Mouse (Mus musculus) midbrain, embryonic 11.5 days (tissue): ENCODE measurements at regions not wholly inside any gene's neighbourhood (a gene's known extent, or its start where the extent isn't known, plus 50 kb on each side); places are given as distances from the start of the nearest gene placed in this dataset.
A peak's percentile ranks its signal among the peaks of the same experiment; 100 is the strongest.

Experiments
- ATAC-seq: fragments of 200-750 bp; cut with Nextera tagmentation; 2 replicates; pipeline ENCODE4 v1.8.0; 2017; ENCODE audit warnings: moderate TSS enrichment, moderate library complexity; ENCODE audit not compliant: low FRiP score
- DNase-seq: peaks from one replicate; pipeline ENCODE4 v3.0.0; 2015; ENCODE audit warnings: low spot score; ENCODE audit errors: missing footprints
- H3K27ac ChIP-seq: fragments of 300-500 bp; sonication (generic); 2 replicates; pipeline ENCODE4 v1.5.1; 2014; ENCODE audit warnings: low read depth, low read length
- H3K27me3 ChIP-seq: fragments of 300-500 bp; sonication (generic); 2 replicates; pipeline ENCODE4 v1.6.1; 2014; ENCODE audit warnings: mild to moderate bottlenecking, low read length, moderate library complexity, mixed read lengths; ENCODE audit not compliant: control insufficient read depth, insufficient read depth
- H3K36me3 ChIP-seq: fragments of 300-500 bp; sonication (generic); 2 replicates; pipeline ENCODE4 v1.6.1; 2014; ENCODE audit warnings: mild to moderate bottlenecking, low read length, moderate library complexity, mixed read lengths; ENCODE audit not compliant: control insufficient read depth, insufficient read depth
- H3K4me1 ChIP-seq: fragments of 300-500 bp; sonication (generic); 2 replicates; pipeline ENCODE4 v1.6.1; 2014; ENCODE audit warnings: low read length; ENCODE audit not compliant: control insufficient read depth, insufficient read depth
- H3K4me2 ChIP-seq: fragments of 300-500 bp; sonication (generic); 2 replicates; pipeline ENCODE4 v1.6.1; 2014; ENCODE audit warnings: mild to moderate bottlenecking, moderate library complexity
- H3K4me3 ChIP-seq: fragments of 300-500 bp; sonication (generic); 2 replicates; pipeline ENCODE4 v1.5.1; 2014; ENCODE audit warnings: low read depth, low read length
- H3K9ac ChIP-seq: fragments of 300-500 bp; sonication (generic); 2 replicates; pipeline ENCODE4 v1.6.1; 2014; ENCODE audit warnings: low read length
- H3K9me3 ChIP-seq: fragments of 300-500 bp; sonication (generic); 2 replicates; pipeline ENCODE4 v1.6.1; 2016; ENCODE audit warnings: low read length; ENCODE audit not compliant: control insufficient read depth
- WGBS: fragments of 180-500 bp; shearing (Covaris S2); extraction: QIAGEN DNeasy Blood & Tissue Kit; methylation state at CpG from one replicate; pipeline ENCODE4 v1.1.7; 2014; 5-methylcytosine and 5-hydroxymethylcytosine counted together

- DNase-seq, result no peak
- H3K4me1 ChIP-seq, result no peaks in the 10 kb centered on the region
- no peak overlapping the region for H3K9ac ChIP-seq
- no peak for ATAC-seq
- H3K36me3 ChIP-seq, result no peaks in the 10 kb centered on the region
- H3K4me3 ChIP-seq, result no peak overlapping the region
- WGBS, result 71% methylated on average over 2 of the region's 2 CpGs
- H3K27ac ChIP-seq, result no peak overlapping the region
- no peak overlapping the region for H3K4me2 ChIP-seq
- no peaks in the 10 kb centered on the region for H3K27me3 ChIP-seq
- H3K9me3 ChIP-seq, result no peaks in the 10 kb centered on the region
Observed at GRCm38 (mm10) chr11:48398032-48398431, 402.1 kb upstream of the Rack1 start.

DNA sequence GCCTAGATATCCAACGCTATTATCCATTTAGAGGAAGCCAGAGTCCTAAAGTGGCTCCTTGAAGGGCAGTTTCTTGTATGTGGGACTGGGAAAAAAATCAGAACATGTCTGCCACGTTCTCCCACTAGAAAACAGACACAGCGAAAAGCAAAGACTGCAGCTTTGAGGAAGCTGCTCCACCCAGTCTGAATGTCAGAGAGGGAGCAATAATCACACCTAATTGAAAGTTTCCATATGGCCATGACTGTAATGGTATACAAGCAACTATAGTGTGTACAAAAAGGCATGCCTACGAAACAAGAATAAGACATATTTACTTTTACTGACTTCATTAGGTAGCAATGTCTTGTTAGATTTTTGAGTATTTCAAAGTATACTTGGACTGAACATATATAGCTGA lies 392.7 kb upstream of the Sgcd start:
- 82% methylated on average over 4 of the region's 4 CpGs for WGBS
- no peak overlapping the region for H3K27ac ChIP-seq
- H3K4me2 ChIP-seq, result no peak overlapping the region
- ATAC-seq (no peak), DNase-seq (no peak)
- no peaks in the 10 kb centered on the region for H3K27me3 ChIP-seq
- H3K9ac ChIP-seq, result no peak overlapping the region
- H3K9me3 ChIP-seq, result no peaks in the 10 kb centered on the region
- H3K36me3 ChIP-seq, result no peaks in the 10 kb centered on the region
- no peak overlapping the region for H3K4me3 ChIP-seq
- H3K4me1 ChIP-seq, result peaks cover 4% of the 10 kb centered on the region

- H3K4me2 ChIP-seq, result no peak overlapping the region
- H3K27me3 ChIP-seq, result no peaks in the 10 kb centered on the region
- no peaks in the 10 kb centered on the region for H3K36me3 ChIP-seq
- no peak overlapping the region for H3K27ac ChIP-seq
- H3K4me1 ChIP-seq, result peaks cover 4% of the 10 kb centered on the region
- ATAC-seq, result no peak
- H3K4me3 ChIP-seq, result no peak overlapping the region
- DNase-seq, result peak; percentile 77
- 47% methylated on average over 4 of the region's 4 CpGs for WGBS
- H3K9ac ChIP-seq, result no peak overlapping the region
- H3K9me3 ChIP-seq, result no peaks in the 10 kb centered on the region
Observed at GRCm38 (mm10) chr11:48378044-48378443, 389.3 kb upstream of the Sgcd start.

GRCm38 (mm10) chr11:48377269-48377668 lies 388.5 kb upstream of the Sgcd start:
- Histone ChIP-seq H3K27me3 (no peaks in the 10 kb centered on the region), H3K9ac (no peak overlapping the region), H3K27ac (no peak overlapping the region), H3K4me3 (no peak overlapping the region), H3K4me1 (peaks cover 4% of the 10 kb centered on the region), H3K9me3 (no peaks in the 10 kb centered on the region), H3K36me3 (no peaks in the 10 kb centered on the region), H3K4me2 (no peak overlapping the region)
- DNase-seq, result peak; percentile 79
- ATAC-seq, result peak; percentile 58; the same call in 1 of the 2 replicates

DNA sequence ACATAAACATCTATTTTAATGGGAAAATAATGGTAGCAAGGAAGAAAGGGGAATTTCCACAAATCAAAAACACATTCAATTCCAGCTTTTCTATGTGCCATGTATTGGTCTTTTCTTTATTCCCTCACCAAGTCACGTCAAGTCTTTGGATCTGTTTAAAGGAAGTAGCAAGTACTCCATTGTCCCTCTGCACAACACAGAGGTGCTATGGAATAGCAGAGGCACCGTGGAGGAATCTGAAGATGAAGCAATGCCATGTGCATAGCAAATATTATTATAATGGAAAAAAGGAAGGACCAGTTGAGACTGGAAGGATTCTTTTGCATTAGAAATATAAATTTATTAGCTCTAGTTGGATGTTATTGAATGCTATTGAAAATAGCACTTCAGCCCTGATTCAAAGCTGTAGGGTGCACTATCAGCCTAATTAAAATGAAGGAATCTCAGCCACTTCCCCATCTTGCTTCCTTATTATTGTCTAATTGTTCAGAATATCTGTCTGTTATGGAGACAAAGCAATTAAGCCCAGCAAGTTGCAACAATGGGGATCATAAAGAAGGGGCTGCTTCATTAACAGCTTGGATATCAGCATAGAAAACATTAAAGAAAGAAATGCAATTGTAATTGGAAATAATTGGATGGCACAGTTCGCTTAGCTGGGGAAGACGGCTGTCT lies 362.7 kb upstream of the Sgcd start:
- Histone ChIP-seq H3K27me3 (no peaks in the 10 kb centered on the region), H3K4me2 (no peak overlapping the region), H3K9ac (no peak overlapping the region), H3K4me1 (no peaks in the 10 kb centered on the region), H3K27ac (no peak overlapping the region), H3K9me3 (no peaks in the 10 kb centered on the region), H3K36me3 (no peaks in the 10 kb centered on the region), H3K4me3 (no peak overlapping the region)
- DNase-seq, result peak; percentile 49
- ATAC-seq, result no peak
- WGBS, result 78% methylated on average over 4 of the region's 4 CpGs

DNA sequence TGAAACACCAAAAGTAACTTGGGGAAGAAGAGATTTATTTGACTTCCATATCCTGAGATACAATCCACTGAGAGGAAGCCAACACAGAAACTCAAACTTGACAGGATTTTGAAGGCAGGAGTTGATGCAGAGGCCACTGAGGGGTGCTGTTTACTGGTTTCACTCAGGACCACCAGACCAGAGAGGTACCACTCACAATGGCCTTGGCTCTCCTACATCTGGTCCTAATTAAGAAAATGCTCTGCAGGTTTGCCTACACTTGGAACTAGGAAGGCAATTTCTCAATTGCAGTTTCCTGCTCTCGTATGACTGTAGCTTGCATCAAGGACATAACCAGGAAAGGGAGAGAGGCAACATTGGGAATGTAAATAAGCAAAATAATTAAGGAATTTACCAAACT lies 325.7 kb upstream of the Sgcd start:
- no peak for ATAC-seq
- no peaks in the 10 kb centered on the region for H3K36me3 ChIP-seq
- no peak overlapping the region for H3K27ac ChIP-seq
- H3K4me1 ChIP-seq, result no peaks in the 10 kb centered on the region
- no peak for DNase-seq
- WGBS, result 86% methylated on average over 1 of the region's 1 CpGs
- no peaks in the 10 kb centered on the region for H3K27me3 ChIP-seq
- H3K4me2 ChIP-seq, result no peak overlapping the region
- no peak overlapping the region for H3K4me3 ChIP-seq
- H3K9ac ChIP-seq, result no peak overlapping the region
- H3K9me3 ChIP-seq, result no peaks in the 10 kb centered on the region

DNA sequence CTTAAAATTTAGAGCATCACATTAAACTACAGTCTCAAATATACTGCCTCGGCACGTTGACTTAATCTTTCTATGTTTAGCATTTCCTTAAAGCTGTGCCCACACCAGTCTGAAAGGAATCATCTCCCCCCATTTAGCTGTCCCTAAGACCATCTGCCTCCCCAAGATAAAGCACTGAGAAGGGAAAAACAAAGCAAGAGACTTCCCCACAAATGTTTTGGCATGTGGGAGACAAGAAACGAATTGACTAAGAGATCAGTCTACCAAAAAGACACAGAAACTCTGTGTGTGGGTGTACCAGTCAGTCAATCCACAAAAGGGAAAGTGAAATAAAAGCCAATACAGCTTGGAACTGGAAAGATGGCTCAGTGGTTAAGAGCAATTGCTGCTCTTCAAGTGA lies 306.6 kb upstream of the Sgcd start:
- DNase-seq (no peak), ATAC-seq (no peak)
- no peaks in the 10 kb centered on the region for H3K27me3 ChIP-seq
- no peak overlapping the region for H3K4me3 ChIP-seq
- 78% methylated on average over 3 of the region's 3 CpGs for WGBS
- H3K4me2 ChIP-seq, result no peak overlapping the region
- H3K27ac ChIP-seq, result no peak overlapping the region
- H3K9me3 ChIP-seq, result no peaks in the 10 kb centered on the region
- H3K36me3 ChIP-seq, result no peaks in the 10 kb centered on the region
- no peak overlapping the region for H3K9ac ChIP-seq
- H3K4me1 ChIP-seq, result no peaks in the 10 kb centered on the region

DNA sequence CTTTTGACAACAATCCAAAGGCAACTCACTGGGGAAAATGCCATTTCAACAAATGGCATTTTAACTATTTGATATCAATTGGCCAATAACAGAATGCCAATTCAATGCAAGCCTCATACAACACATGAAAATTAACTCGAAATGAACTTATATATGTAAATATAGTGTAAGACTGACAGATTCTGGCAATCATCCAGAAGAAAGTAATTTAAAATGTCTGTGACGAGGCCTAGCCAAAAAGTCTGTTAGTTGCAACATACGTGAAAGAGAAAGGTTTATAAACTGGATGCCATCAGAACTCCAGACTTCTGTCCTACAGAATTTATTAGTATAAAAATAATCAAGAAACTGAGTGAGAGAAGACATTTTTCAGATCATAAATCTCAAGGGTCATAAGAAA lies 273.7 kb upstream of the Sgcd start:
- ATAC-seq, result no peak
- WGBS, result 87% methylated on average over 3 of the region's 3 CpGs

DNA sequence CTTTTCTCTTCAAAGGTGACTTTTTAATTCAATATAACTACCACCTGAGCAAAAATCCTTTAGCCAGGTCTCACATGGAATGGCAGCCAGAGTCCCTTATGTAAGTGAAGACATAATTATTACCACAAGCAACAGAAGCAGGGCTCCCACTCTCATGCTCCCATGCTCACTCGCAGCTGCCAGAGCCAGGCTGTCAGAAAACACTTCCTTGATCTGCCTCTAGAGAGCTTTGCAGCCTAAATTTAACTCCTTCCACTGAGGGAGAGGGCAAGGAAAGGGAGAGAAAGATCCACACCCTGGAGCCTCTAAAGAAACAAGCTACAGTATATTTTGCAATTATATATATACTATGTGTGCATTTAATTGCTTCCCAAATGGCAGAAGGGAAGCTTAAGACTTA lies 272.3 kb upstream of the Sgcd start:
- Histone ChIP-seq H3K27ac (no peak overlapping the region), H3K4me3 (no peak overlapping the region), H3K9ac (no peak overlapping the region), H3K4me1 (no peaks in the 10 kb centered on the region), H3K4me2 (no peak overlapping the region), H3K36me3 (no peaks in the 10 kb centered on the region), H3K27me3 (no peaks in the 10 kb centered on the region), H3K9me3 (no peaks in the 10 kb centered on the region)
- ATAC-seq (no peak), DNase-seq (no peak)
- WGBS, result 46% methylated on average over 1 of the region's 1 CpGs

More for the DNA sequence above, 273.7 kb upstream of the Sgcd start:
- Histone ChIP-seq H3K36me3 (no peaks in the 10 kb centered on the region), H3K27ac (no peak overlapping the region), H3K4me1 (no peaks in the 10 kb centered on the region), H3K4me2 (no peak overlapping the region), H3K9me3 (no peaks in the 10 kb centered on the region), H3K4me3 (no peak overlapping the region), H3K27me3 (no peaks in the 10 kb centered on the region), H3K9ac (no peak overlapping the region)
- no peak for DNase-seq
